Mouse (Mus musculus) kidney, postnatal 0 days (tissue): ENCODE measurements around the gene Sulf2. TPM values are rescaled to one million over a fixed set of nuclear protein-coding genes. Genes with fewer than 3 reads are reported as not detected.

Experiments
- ATAC-seq: fragments of 200-750 bp; cut with Nextera tagmentation; replicated peaks from 2 replicates; pipeline ENCODE4 v1.8.0; 2017; ENCODE audit warnings: low read depth, moderate number of reproducible peaks, moderate TSS enrichment, moderate library complexity; ENCODE audit not compliant: low FRiP score
- DNase-seq: peaks from one replicate; pipeline ENCODE4 v3.0.0-alpha.2; 2016; ENCODE audit warnings: low spot score
- H3K27ac ChIP-seq: fragments of 300-500 bp; sonication (generic); 2 replicates; pipeline ENCODE4 v1.5.1; 2014; ENCODE audit warnings: mild to moderate bottlenecking
- H3K27me3 ChIP-seq: fragments of 300-500 bp; sonication (generic); 2 replicates; pipeline ENCODE4 v1.6.1; 2014; ENCODE audit warnings: low read length, mixed read lengths; ENCODE audit not compliant: insufficient read depth
- H3K36me3 ChIP-seq: fragments of 300-500 bp; sonication (generic); 2 replicates; pipeline ENCODE4 v1.6.1; 2014; ENCODE audit warnings: low read length, mixed read lengths; ENCODE audit not compliant: insufficient read depth
- H3K4me1 ChIP-seq: fragments of 300-500 bp; sonication (generic); replicated peaks from 2 replicates; pipeline ENCODE4 v1.6.1; 2014; ENCODE audit warnings: antibody characterized with exemption, low read length, mixed read lengths; ENCODE audit not compliant: insufficient read depth
- H3K4me2 ChIP-seq: fragments of 300-500 bp; sonication (generic); 2 replicates; pipeline ENCODE4 v1.6.1; 2014; ENCODE audit warnings: mild to moderate bottlenecking, low read length, moderate library complexity, mixed read lengths
- H3K4me3 ChIP-seq: fragments of 300-500 bp; sonication (generic); replicated peaks from 2 replicates; pipeline ENCODE4 v1.5.1; 2014; ENCODE audit warnings: low read depth, low read length
- H3K9ac ChIP-seq: fragments of 300-500 bp; sonication (generic); 2 replicates; pipeline ENCODE4 v1.6.1; 2014; ENCODE audit warnings: low read depth, low read length
- H3K9me3 ChIP-seq: fragments of 300-500 bp; sonication (generic); replicated peaks from 2 replicates; pipeline ENCODE4 v1.6.1; 2016; ENCODE audit warnings: low read length, inconsistent platforms, mixed read lengths
- CTCF ChIP-seq: IDR thresholded peaks from 2 replicates; pipeline ENCODE4 v1.5.1; 2016; ENCODE audit warnings: antibody characterized with exemption, low read depth, mild to moderate bottlenecking, moderate library complexity
- WGBS: fragments of 180-500 bp; shearing (Covaris S2); extraction: QIAGEN DNeasy Blood & Tissue Kit; methylation state at CpG from one replicate; pipeline ENCODE4 v1.1.7; 2014; 5-methylcytosine and 5-hydroxymethylcytosine counted together
- polyA plus RNA-seq: library from polyadenylated mRNA; unstranded; fragments of >200 nt; fragmentation: Nextera tagmentation; extraction: Ambion mirVana; gene quantifications from 2 replicates; pipeline ENCODE4 v1.2.1, GENCODE M21; 2015

Gene Sulf2
- polyA plus RNA-seq, 1 experiment from 2014 or later: 45.1 TPM

GRCm38 (mm10) chr2:166108326-166108725 is 47.1 kb downstream of the Sulf2 start:
- no peak for ATAC-seq

GRCm38 (mm10) chr2:166107911-166108310 is 47.6 kb downstream of the Sulf2 start:
- 79% methylated on average over 5 of the region's 5 CpGs for WGBS
- no peaks in the 10 kb centered on the region for H3K27me3 ChIP-seq
- no peaks in the 10 kb centered on the region for H3K9me3 ChIP-seq
- H3K27ac ChIP-seq: no peak overlapping the region
- no peak overlapping the region for H3K4me3 ChIP-seq
- no peak overlapping the region for H3K9ac ChIP-seq
- H3K4me1 ChIP-seq: peaks cover 5% of the 10 kb centered on the region; the same call in 1 of the 2 replicates
- DNase-seq (no peak), ATAC-seq (no peak)
- no peak overlapping the region for H3K4me2 ChIP-seq
- no peak for TF ChIP-seq CTCF
- H3K36me3 ChIP-seq: no peaks in the 10 kb centered on the region

More at GRCm38 (mm10) chr2:166108326-166108725, 47.1 kb downstream of the Sulf2 start:
- peak; percentile 93 for DNase-seq
- Histone ChIP-seq H3K36me3 (no peaks in the 10 kb centered on the region), H3K4me3 (no peak overlapping the region), H3K9ac (no peak overlapping the region), H3K4me2 (no peak overlapping the region), H3K27me3 (no peaks in the 10 kb centered on the region), H3K27ac (no peak overlapping the region), H3K4me1 (peaks cover 5% of the 10 kb centered on the region; the same call in 1 of the 2 replicates), H3K9me3 (no peaks in the 10 kb centered on the region)
- 30% methylated on average over 4 of the region's 4 CpGs for WGBS
- TF ChIP-seq CTCF: peak; percentile 96

- Histone ChIP-seq H3K4me2 (no peak overlapping the region), H3K36me3 (no peaks in the 10 kb centered on the region), H3K4me3 (no peak overlapping the region), H3K9ac (no peak overlapping the region), H3K27me3 (no peaks in the 10 kb centered on the region), H3K4me1 (0 out of 2 replicates have a peak, but pooled peaks cover under 1% of the 10 kb centered on the region), H3K27ac (no peak overlapping the region), H3K9me3 (no peaks in the 10 kb centered on the region)
- ATAC-seq (no peak), DNase-seq (no peak)
- 73% methylated on average over 2 of the region's 2 CpGs for WGBS
- TF ChIP-seq CTCF: no peak
These were observed 48.8 kb downstream of the Sulf2 start for GRCm38 (mm10) chr2:166106631-166107030.

- no peak overlapping the region for H3K27ac ChIP-seq
- WGBS: 60% methylated on average over 9 of the region's 9 CpGs
These were observed 49.6 kb downstream of the Sulf2 start for GRCm38 (mm10) chr2:166105911-166106310.

GRCm38 (mm10) chr2:166102893-166103292 is 52.6 kb downstream of the Sulf2 start:
- no peak for TF ChIP-seq CTCF
- Histone ChIP-seq H3K9ac (no peak overlapping the region), H3K4me1 (no peaks in the 10 kb centered on the region), H3K4me3 (no peak overlapping the region), H3K9me3 (no peaks in the 10 kb centered on the region), H3K27ac (no peak overlapping the region), H3K27me3 (no peaks in the 10 kb centered on the region), H3K36me3 (no peaks in the 10 kb centered on the region), H3K4me2 (no peak overlapping the region)
- ATAC-seq (no peak), DNase-seq (no peak)
- WGBS: 46% methylated on average over 7 of the region's 7 CpGs

More at GRCm38 (mm10) chr2:166105911-166106310, 49.6 kb downstream of the Sulf2 start:
- no peak overlapping the region for H3K4me3 ChIP-seq
- ATAC-seq (no peak), DNase-seq (no peak)
- H3K9me3 ChIP-seq: no peaks in the 10 kb centered on the region
- H3K4me1 ChIP-seq: no peaks in the 10 kb centered on the region
- no peaks in the 10 kb centered on the region for H3K36me3 ChIP-seq
- no peak for TF ChIP-seq CTCF
- H3K9ac ChIP-seq: no peak overlapping the region
- no peak overlapping the region for H3K4me2 ChIP-seq
- no peaks in the 10 kb centered on the region for H3K27me3 ChIP-seq

- Histone ChIP-seq H3K27me3 (no peaks in the 10 kb centered on the region), H3K9ac (no peak overlapping the region), H3K27ac (no peak overlapping the region), H3K4me2 (no peak overlapping the region), H3K9me3 (no peaks in the 10 kb centered on the region), H3K4me1 (no peaks in the 10 kb centered on the region), H3K4me3 (no peak overlapping the region), H3K36me3 (no peaks in the 10 kb centered on the region)
- WGBS: 70% methylated on average over 21 of the region's 21 CpGs
- DNase-seq (no peak), ATAC-seq (0 out of 2 replicates have a peak, but pooled peaks have one; percentile 19)
- TF ChIP-seq CTCF: no peak
These were observed 54.9 kb downstream of the Sulf2 start for GRCm38 (mm10) chr2:166100309-166101262.
